Mouse (Mus musculus) spleen, adult 2 months (tissue): ENCODE measurements around the gene Hnrnph3.

Source experiments
- CTCF ChIP-seq: fragments of 200-500 bp; IDR thresholded peaks from 2 replicates; pipeline ENCODE4 v1.5.1; 2011; ENCODE audit warnings: mild to moderate bottlenecking, inconsistent platforms; ENCODE audit not compliant: insufficient read depth, insufficient read length, insufficient replicate concordance; ENCODE audit errors: extremely low read depth
- POLR2A ChIP-seq: fragments of 200-500 bp; IDR thresholded peaks from 2 replicates; pipeline ENCODE4 v1.6.1; 2011; ENCODE audit warnings: low read depth, low read length, inconsistent platforms

DNA sequence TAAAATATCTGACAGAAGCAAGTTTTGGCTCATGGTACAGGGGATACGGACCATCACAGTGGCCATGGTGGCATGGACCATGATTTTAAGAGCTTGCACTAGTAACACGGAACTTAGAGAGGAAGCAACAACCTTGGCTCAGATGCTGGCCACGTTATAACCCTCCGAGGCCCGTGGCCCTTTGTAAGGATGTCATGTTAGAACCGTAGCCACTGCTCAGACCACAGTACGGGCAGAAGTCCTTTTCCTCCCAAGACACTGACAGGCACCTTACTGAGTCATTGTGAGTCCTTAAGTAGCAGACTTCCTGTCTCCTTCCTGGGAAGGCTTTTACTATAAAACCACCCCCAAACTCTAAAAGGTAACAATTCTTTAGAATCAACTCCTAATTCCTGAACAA, 27.2 kb upstream of the Hnrnph3 start:
- no peak for TF ChIP-seq CTCF
- no peak for TF ChIP-seq POLR2A
